Mouse (Mus musculus) heart, embryonic 15.5 days (tissue): ENCODE results near the gene Stoml2. TPM values are rescaled to one million over a fixed set of nuclear protein-coding genes. Genes with fewer than 3 reads are reported as not detected.
"Not testable (repeated sequence)": the region's sequence is repeated elsewhere in the genome, so short reads cannot be mapped to it uniquely, and the experiment has no call there.

Source experiments
- ATAC-seq: fragments of 200-750 bp; cut with Nextera tagmentation; replicated peaks from 2 replicates; pipeline ENCODE4 v1.8.0; 2017; ENCODE audit warnings: low read depth, moderate TSS enrichment; ENCODE audit not compliant: insufficient number of reproducible peaks, insufficient read depth, low FRiP score
- H3K27ac ChIP-seq: fragments of 300-500 bp; sonication (generic); 2 replicates; pipeline ENCODE4 v1.5.1; 2015; ENCODE audit warnings: mild to moderate bottlenecking, inconsistent platforms
- H3K27me3 ChIP-seq: fragments of 300-500 bp; sonication (generic); 2 replicates; pipeline ENCODE4 v1.6.1; 2015; ENCODE audit warnings: inconsistent platforms
- H3K36me3 ChIP-seq: fragments of 300-500 bp; sonication (generic); 2 replicates; pipeline ENCODE4 v1.6.1; 2015; ENCODE audit warnings: mild to moderate bottlenecking, inconsistent platforms
- H3K4me1 ChIP-seq: fragments of 300-500 bp; sonication (generic); replicated peaks from 2 replicates; pipeline ENCODE4 v1.6.1; 2015; ENCODE audit warnings: inconsistent platforms
- H3K4me2 ChIP-seq: fragments of 300-500 bp; sonication (generic); 2 replicates; pipeline ENCODE4 v1.6.1; 2015; ENCODE audit warnings: inconsistent platforms, mild to moderate bottlenecking, moderate library complexity
- H3K4me3 ChIP-seq: fragments of 300-500 bp; sonication (generic); 2 replicates; pipeline ENCODE4 v1.5.1; 2015; ENCODE audit warnings: mild to moderate bottlenecking, inconsistent platforms
- H3K9ac ChIP-seq: fragments of 300-500 bp; sonication (generic); 2 replicates; pipeline ENCODE4 v1.6.1; 2015; ENCODE audit warnings: mild to moderate bottlenecking, inconsistent platforms
- H3K9me3 ChIP-seq: fragments of 300-500 bp; sonication (generic); replicated peaks from 2 replicates; pipeline ENCODE4 v1.6.1; 2016; ENCODE audit warnings: inconsistent platforms
- WGBS: fragments of 180-500 bp; shearing (Covaris S2); methylation state at CpG from one replicate; pipeline ENCODE4 v1.1.7; 2015; ENCODE audit warnings: mixed read lengths; 5-methylcytosine and 5-hydroxymethylcytosine counted together
- polyA plus RNA-seq: library from polyadenylated mRNA; unstranded; fragments of >200 nt; fragmentation: Nextera tagmentation; extraction: Ambion mirVana; gene quantifications from 2 replicates; pipeline ENCODE4 v1.2.1, GENCODE M21; 2015

Stoml2 gene
- polyA plus RNA-seq, 1 experiment from 2014 or later, result 189 TPM

GRCm38 (mm10) chr4:43000141-43000986 lies 31.1 kb downstream of the Stoml2 start, which contains the start of gene Vcp:
Gene Vcp (minus strand): TSS chr4:43000507.
- not testable (repeated sequence) for H3K36me3 ChIP-seq, H3K9me3 ChIP-seq, H3K27me3 ChIP-seq
- Histone ChIP-seq H3K27ac (peak within 1 kb of the TSS; percentile 99), H3K4me3 (peak within 1 kb of the TSS; percentile 85), H3K9ac (peak within 1 kb of the TSS; percentile 99), H3K4me1 (peaks cover 20% of the 10 kb centered on the region), H3K4me2 (peak within 1 kb of the TSS; percentile 71)
- WGBS, result 1% methylated on average over 52 of the region's 56 CpGs
- ATAC-seq, result peak; percentile 98

- H3K4me1 ChIP-seq, result peaks cover 20% of the 10 kb centered on the region
- H3K27me3 ChIP-seq, result no peaks in the 10 kb centered on the region
- H3K36me3 ChIP-seq, result peaks cover 11% of the 10 kb centered on the region
- ATAC-seq, result peak; percentile 83
- peak overlapping the region; percentile 85 for H3K4me3 ChIP-seq
- peak overlapping the region; percentile 99 for H3K27ac ChIP-seq
- peak overlapping the region; percentile 99 for H3K9ac ChIP-seq
- H3K9me3 ChIP-seq, result no peaks in the 10 kb centered on the region
- H3K4me2 ChIP-seq, result peak overlapping the region; percentile 71
- WGBS, result under 1% methylated on average over 51 of the region's 51 CpGs
These were observed 31.9 kb downstream of the Stoml2 start for GRCm38 (mm10) chr4:42999451-43000140.

GRCm38 (mm10) chr4:42998022-42998421 lies 33.5 kb downstream of the Stoml2 start:
- H3K4me3 ChIP-seq, result peak overlapping the region; percentile 85
- WGBS, result 26% methylated on average over 2 of the region's 2 CpGs
- peaks cover 20% of the 10 kb centered on the region for H3K4me1 ChIP-seq
- ATAC-seq, result no peak
- H3K4me2 ChIP-seq, result peak overlapping the region; percentile 71
- no peaks in the 10 kb centered on the region for H3K27me3 ChIP-seq
- peak overlapping the region; percentile 44; the same call in 1 of the 2 replicates for H3K9ac ChIP-seq
- no peaks in the 10 kb centered on the region for H3K9me3 ChIP-seq
- H3K27ac ChIP-seq, result peak overlapping the region; percentile 99
- peaks cover 27% of the 10 kb centered on the region for H3K36me3 ChIP-seq

GRCm38 (mm10) chr4:42988296-42988695 lies 43.2 kb downstream of the Stoml2 start:
- Histone ChIP-seq H3K27ac (no peak overlapping the region), H3K4me3 (no peak overlapping the region), H3K9ac (no peak overlapping the region), H3K27me3 (no peaks in the 10 kb centered on the region), H3K4me1 (no peaks in the 10 kb centered on the region), H3K36me3 (peaks cover 96% of the 10 kb centered on the region), H3K9me3 (no peaks in the 10 kb centered on the region), H3K4me2 (no peak overlapping the region)
- ATAC-seq, result no peak
- WGBS, result 63% methylated on average over 1 of the region's 1 CpGs

GRCm38 (mm10) chr4:42980467-42980866 lies 51.0 kb downstream of the Stoml2 start:
- WGBS, result 88% methylated on average over 8 of the region's 8 CpGs
- H3K9ac ChIP-seq, H3K4me3 ChIP-seq, H3K4me1 ChIP-seq, H3K27me3 ChIP-seq, H3K27ac ChIP-seq, ATAC-seq, H3K4me2 ChIP-seq, H3K9me3 ChIP-seq: not testable (repeated sequence)
- H3K36me3 ChIP-seq, result peaks cover 73% of the 10 kb centered on the region

- Histone ChIP-seq H3K4me3 (no peak overlapping the region), H3K27me3 (no peaks in the 10 kb centered on the region), H3K36me3 (peaks cover 51% of the 10 kb centered on the region), H3K9ac (no peak overlapping the region), H3K27ac (no peak overlapping the region), H3K9me3 (no peaks in the 10 kb centered on the region), H3K4me1 (0 out of 2 replicates have a peak, but pooled peaks cover 4% of the 10 kb centered on the region), H3K4me2 (no peak overlapping the region)
- ATAC-seq, result no peak
- 89% methylated on average over 4 of the region's 4 CpGs for WGBS
These were observed 53.4 kb downstream of the Stoml2 start for GRCm38 (mm10) chr4:42978062-42978461.

Other genes starting within 250 kb of the Stoml2 start
- gene Fam205a1, start 177.8 kb downstream of the Stoml2 start, polyA plus RNA-seq, result not detected in 2 replicates
- 0.08 and 0.13 TPM in 2 replicates for gene Gm12394, start 174.9 kb downstream of the Stoml2 start, polyA plus RNA-seq
- 0.20 and 0.41 TPM in 2 replicates for gene Fam205c, start 157.5 kb downstream of the Stoml2 start, polyA plus RNA-seq
- gene Phf24, start 115.0 kb downstream of the Stoml2 start, polyA plus RNA-seq, result 4.1 and 4.3 TPM in 2 replicates
- gene Dnajb5, start 81.9 kb downstream of the Stoml2 start, polyA plus RNA-seq, result 17.7 and 18.2 TPM in 2 replicates
- 0.18 and 0.42 TPM in 2 replicates for gene 1700022I11Rik, start 62.1 kb downstream of the Stoml2 start, polyA plus RNA-seq
- 437 and 463 TPM in 2 replicates for gene Vcp, start 31.2 kb downstream of the Stoml2 start, polyA plus RNA-seq
- gene Fancg, start 21.2 kb downstream of the Stoml2 start, polyA plus RNA-seq, result 9.8 and 13.5 TPM in 2 replicates
- 15.0 and 15.5 TPM in 2 replicates for gene Pigo, start 5.9 kb downstream of the Stoml2 start, polyA plus RNA-seq
- 14.1 and 17.3 TPM in 2 replicates for gene Fam214b, start 14.5 kb upstream of the Stoml2 start, polyA plus RNA-seq
- gene Unc13b, start 27.2 kb upstream of the Stoml2 start, polyA plus RNA-seq, result 10.1 and 11.8 TPM in 2 replicates
- 0.19 and 0.25 TPM in 2 replicates for gene Atp8b5, start 235.4 kb upstream of the Stoml2 start, polyA plus RNA-seq